Mouse (Mus musculus) limb, embryonic 11.5 days (tissue): Measurements from ENCODE around the gene Ube2f. TPM values are rescaled to one million over a fixed set of nuclear protein-coding genes. Genes with fewer than 3 reads are reported as not detected.

Experiments
- ATAC-seq: fragments of 200-750 bp; cut with Nextera tagmentation; 2 replicates; pipeline ENCODE4 v1.8.0; 2017; ENCODE audit warnings: low read depth; ENCODE audit not compliant: insufficient number of reproducible peaks, low FRiP score, low TSS enrichment
- DNase-seq: peaks from one replicate; pipeline ENCODE4 v3.0.0-alpha.2; 2015; ENCODE audit warnings: low spot score
- H3K27ac ChIP-seq: fragments of 300-500 bp; sonication (generic); replicated peaks from 2 replicates; pipeline ENCODE4 v1.5.1; 2014; ENCODE audit warnings: low read depth, mild to moderate bottlenecking, low read length
- H3K27me3 ChIP-seq: fragments of 300-500 bp; sonication (generic); 2 replicates; pipeline ENCODE4 v1.6.1; 2014; ENCODE audit warnings: mild to moderate bottlenecking, low read length, mixed read lengths; ENCODE audit not compliant: control insufficient read depth, insufficient read depth
- H3K36me3 ChIP-seq: fragments of 300-500 bp; sonication (generic); 2 replicates; pipeline ENCODE4 v1.6.1; 2014; ENCODE audit warnings: mild to moderate bottlenecking, low read length, moderate library complexity, mixed read lengths; ENCODE audit not compliant: control insufficient read depth, insufficient read depth
- H3K4me1 ChIP-seq: fragments of 300-500 bp; sonication (generic); 2 replicates; pipeline ENCODE4 v1.6.1; 2014; ENCODE audit warnings: low read length, mixed read lengths; ENCODE audit not compliant: control insufficient read depth, insufficient read depth
- H3K4me2 ChIP-seq: fragments of 300-500 bp; sonication (generic); 2 replicates; pipeline ENCODE4 v1.6.1; 2014; ENCODE audit warnings: low read depth, mild to moderate bottlenecking, moderate library complexity; ENCODE audit not compliant: severe bottlenecking
- H3K4me3 ChIP-seq: fragments of 300-500 bp; sonication (generic); 2 replicates; pipeline ENCODE4 v1.5.1; 2014; ENCODE audit warnings: low read depth, low read length
- H3K9ac ChIP-seq: fragments of 300-500 bp; sonication (generic); 2 replicates; pipeline ENCODE4 v1.6.1; 2014; ENCODE audit warnings: mild to moderate bottlenecking, low read length
- H3K9me3 ChIP-seq: fragments of 300-500 bp; sonication (generic); 2 replicates; pipeline ENCODE4 v1.6.1; 2016; ENCODE audit warnings: low read length; ENCODE audit not compliant: control insufficient read depth
- WGBS: fragments of 180-500 bp; shearing (Covaris S2); extraction: QIAGEN DNeasy Blood & Tissue Kit; methylation state at CpG from one replicate; pipeline ENCODE4 v1.1.7; 2014; 5-methylcytosine and 5-hydroxymethylcytosine counted together
- polyA plus RNA-seq: library from polyadenylated mRNA; unstranded; fragments of >200 nt; fragmentation: Nextera tagmentation; extraction: Ambion mirVana; gene quantifications from 2 replicates; pipeline ENCODE4 v1.2.1, GENCODE M21; 2014

The Ube2f gene
- polyA plus RNA-seq, 1 experiment from 2014 or later = 84.7 TPM

DNA sequence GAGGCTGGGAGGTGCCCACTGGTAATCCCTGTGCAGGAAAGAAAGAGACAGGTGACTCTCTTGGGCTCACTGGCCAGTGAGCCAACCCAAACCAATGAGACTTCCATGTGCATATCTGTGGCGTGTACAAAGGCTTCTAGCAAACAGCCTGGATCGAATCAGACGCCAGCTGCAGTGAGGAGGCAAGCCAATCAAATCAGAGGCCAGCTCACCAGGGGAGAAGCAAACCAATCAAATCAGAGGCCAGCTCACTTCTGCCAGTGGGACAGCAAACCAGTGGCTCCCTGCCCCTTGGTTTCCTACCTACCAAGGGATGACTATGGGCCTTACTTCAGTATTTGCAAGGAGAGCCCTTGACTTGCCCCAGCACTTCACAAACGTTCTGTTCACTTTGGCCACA lies 23.5 kb upstream of the Ube2f start:
- no peak overlapping the region for H3K4me2 ChIP-seq
- no peak overlapping the region for H3K4me3 ChIP-seq
- H3K27ac ChIP-seq = no peak overlapping the region
- H3K27me3 ChIP-seq = no peaks in the 10 kb centered on the region
- WGBS = 62% methylated on average over 4 of the region's 4 CpGs
- H3K9me3 ChIP-seq = no peaks in the 10 kb centered on the region
- ATAC-seq (no peak), DNase-seq (no peak)
- no peaks in the 10 kb centered on the region for H3K36me3 ChIP-seq
- H3K4me1 ChIP-seq = peaks cover 4% of the 10 kb centered on the region; the same call in 1 of the 2 replicates
- H3K9ac ChIP-seq = no peak overlapping the region

DNA sequence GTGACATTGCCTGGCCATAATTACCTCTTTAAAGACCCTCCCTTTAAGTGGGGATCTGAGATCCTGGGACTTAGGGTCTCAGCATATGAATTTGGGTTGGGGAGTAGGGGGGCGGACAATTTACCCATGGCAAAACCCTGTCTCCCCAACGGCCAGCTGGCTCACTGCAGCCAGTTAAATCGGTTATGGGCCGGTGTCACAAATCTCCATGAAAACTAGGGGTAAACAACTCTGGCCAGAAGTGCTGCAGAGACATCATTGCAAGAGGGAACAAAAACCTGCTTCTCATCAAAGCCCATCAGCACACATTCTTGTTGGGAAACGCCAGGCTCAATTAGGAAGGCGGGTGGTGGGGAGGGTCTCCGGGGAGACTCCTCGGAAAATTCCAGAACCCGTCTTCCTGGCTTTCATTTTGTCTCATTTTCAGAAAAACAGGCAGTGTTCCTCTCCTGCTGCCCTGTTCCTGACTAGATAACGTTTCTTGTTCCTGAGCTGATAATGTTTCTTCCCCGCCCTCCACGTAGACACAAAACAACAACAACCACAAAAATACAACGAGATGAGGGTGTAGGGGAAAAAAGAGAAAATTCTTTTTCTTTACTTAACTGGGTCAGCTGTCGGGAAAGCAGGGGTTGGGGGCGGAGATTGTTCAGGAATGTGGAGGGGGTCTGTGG lies 22.6 kb upstream of the Ube2f start:
- H3K4me1 ChIP-seq = peaks cover 4% of the 10 kb centered on the region; the same call in 1 of the 2 replicates
- no peaks in the 10 kb centered on the region for H3K27me3 ChIP-seq
- H3K36me3 ChIP-seq = no peaks in the 10 kb centered on the region
- no peak overlapping the region for H3K27ac ChIP-seq
- no peak overlapping the region for H3K9ac ChIP-seq
- 44% methylated on average over 15 of the region's 15 CpGs for WGBS
- ATAC-seq = no peak
- no peaks in the 10 kb centered on the region for H3K9me3 ChIP-seq
- H3K4me2 ChIP-seq = no peak overlapping the region
- no peak overlapping the region for H3K4me3 ChIP-seq
- no peak for DNase-seq

DNA sequence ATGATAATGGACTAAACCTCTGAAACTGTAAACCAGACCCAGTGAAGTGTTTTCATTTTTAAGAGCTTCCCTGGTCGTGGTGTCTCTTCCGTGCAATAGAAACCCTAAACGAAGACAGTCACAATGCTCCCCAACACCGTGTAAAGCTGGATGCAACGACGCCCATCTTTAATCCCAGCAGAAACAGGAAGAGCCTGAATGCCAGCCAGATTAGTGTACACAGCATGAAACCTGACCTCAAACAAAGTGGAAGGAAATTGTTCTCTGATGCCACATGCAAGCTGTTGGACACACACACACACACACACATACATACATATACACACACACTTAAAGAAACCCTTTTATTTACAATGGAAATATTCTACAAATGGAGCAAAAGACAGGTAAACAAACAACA lies 19.0 kb upstream of the Ube2f start:
- WGBS = 77% methylated on average over 6 of the region's 6 CpGs
- Histone ChIP-seq H3K27me3 (no peaks in the 10 kb centered on the region), H3K27ac (no peak overlapping the region), H3K9me3 (no peaks in the 10 kb centered on the region), H3K36me3 (no peaks in the 10 kb centered on the region), H3K4me2 (no peak overlapping the region), H3K9ac (no peak overlapping the region), H3K4me3 (no peak overlapping the region), H3K4me1 (peaks cover 4% of the 10 kb centered on the region; the same call in 1 of the 2 replicates)
- no peak for DNase-seq
- no peak for ATAC-seq

DNA sequence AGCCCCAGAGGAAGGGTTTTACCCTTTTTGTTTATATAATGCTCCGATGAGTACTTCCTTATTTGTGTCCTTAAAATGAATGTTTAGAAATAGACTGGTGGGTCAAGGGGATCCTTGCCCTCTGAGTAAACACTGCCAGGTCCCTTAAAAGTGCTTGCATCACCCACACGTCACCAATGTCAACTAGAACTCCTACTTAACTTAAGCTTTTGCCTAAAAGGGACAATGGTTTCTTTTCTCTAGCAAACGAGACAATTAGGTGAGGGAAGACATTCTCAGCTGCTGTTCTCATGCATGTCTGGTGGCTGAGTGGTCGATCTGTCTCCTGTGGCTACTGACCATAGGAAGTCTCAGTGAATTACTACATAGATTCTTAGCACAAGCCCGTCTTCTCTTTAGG lies 18.2 kb upstream of the Ube2f start:
- Histone ChIP-seq H3K4me2 (no peak overlapping the region), H3K4me3 (no peak overlapping the region), H3K9me3 (no peaks in the 10 kb centered on the region), H3K9ac (no peak overlapping the region), H3K27ac (no peak overlapping the region), H3K27me3 (no peaks in the 10 kb centered on the region), H3K36me3 (no peaks in the 10 kb centered on the region), H3K4me1 (peaks cover 4% of the 10 kb centered on the region; the same call in 1 of the 2 replicates)
- DNase-seq = no peak
- 68% methylated on average over 5 of the region's 5 CpGs for whole genome bisulfite sequencing
- no peak for ATAC-seq

DNA sequence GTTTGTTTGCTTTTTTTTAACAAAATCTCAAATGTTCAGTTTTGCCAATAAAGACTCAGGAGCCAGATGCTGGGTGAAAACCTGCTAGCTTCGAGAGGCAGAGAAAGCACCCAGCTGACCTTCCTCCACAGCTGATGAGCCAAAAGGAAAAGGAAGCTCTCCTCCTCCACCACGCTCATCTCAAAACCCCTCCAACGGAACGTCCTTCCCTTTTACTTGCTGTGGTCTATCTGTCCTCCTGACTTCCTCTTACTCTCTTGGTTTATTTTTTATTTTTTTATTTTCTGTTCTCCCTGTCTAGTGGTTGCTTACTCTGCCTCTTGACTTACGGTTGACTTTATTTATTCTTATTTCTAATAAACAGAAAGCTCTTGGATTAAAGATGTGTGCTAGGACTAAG lies 14.7 kb upstream of the Ube2f start:
- WGBS = 77% methylated on average over 5 of the region's 5 CpGs
- ATAC-seq = no peak
- Histone ChIP-seq H3K9me3 (no peaks in the 10 kb centered on the region), H3K4me3 (no peak overlapping the region), H3K36me3 (no peaks in the 10 kb centered on the region), H3K9ac (no peak overlapping the region), H3K4me1 (no peaks in the 10 kb centered on the region), H3K27ac (no peak overlapping the region), H3K4me2 (no peak overlapping the region), H3K27me3 (no peaks in the 10 kb centered on the region)
- no peak for DNase-seq

DNA sequence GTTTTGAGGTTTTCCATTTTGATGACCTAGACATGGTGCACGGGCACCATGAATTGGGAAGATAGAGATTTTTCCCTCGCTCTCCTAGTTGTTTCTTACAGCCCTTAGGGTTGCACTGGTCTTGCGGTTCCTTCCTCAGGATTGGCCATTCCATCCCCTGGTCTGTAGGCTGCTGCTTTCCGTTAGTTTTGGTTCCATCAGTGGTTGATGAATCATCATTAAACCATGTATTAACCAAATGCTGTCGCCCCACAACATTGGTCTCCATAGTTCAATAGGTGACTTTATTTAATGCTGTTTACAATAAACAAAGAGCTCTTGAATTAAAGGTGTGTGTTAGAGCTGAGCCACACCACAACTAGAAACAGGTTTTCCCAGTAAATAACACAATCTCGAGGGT lies 12.4 kb upstream of the Ube2f start:
- no peaks in the 10 kb centered on the region for H3K4me1 ChIP-seq
- WGBS = 77% methylated on average over 6 of the region's 6 CpGs
- no peak for ATAC-seq
- H3K27me3 ChIP-seq = no peaks in the 10 kb centered on the region
- H3K4me3 ChIP-seq = no peak overlapping the region
- no peaks in the 10 kb centered on the region for H3K9me3 ChIP-seq
- H3K4me2 ChIP-seq = no peak overlapping the region
- no peak overlapping the region for H3K9ac ChIP-seq
- H3K27ac ChIP-seq = no peak overlapping the region
- DNase-seq = no peak
- H3K36me3 ChIP-seq = no peaks in the 10 kb centered on the region

DNA sequence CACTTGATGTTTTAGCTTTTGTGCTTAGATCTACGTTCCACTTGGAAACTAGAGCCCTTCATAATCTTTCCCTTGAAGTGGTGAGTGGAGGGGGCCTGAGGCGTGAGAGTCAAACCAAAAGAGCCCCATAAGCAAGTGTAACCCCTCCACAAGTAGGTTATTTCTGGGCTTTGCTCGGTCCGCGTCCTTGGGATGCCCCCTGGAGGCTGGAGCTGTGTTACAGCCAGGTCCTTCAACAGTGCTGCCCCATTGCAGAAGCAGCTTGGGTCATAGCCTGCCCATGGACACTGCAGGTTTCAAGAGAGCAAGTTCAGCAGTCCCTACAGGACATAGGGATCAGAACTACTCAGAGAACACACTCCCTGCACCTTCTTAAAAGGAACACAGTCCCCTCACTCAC lies 11.0 kb upstream of the Ube2f start:
- ATAC-seq = no peak
- Histone ChIP-seq H3K4me1 (no peaks in the 10 kb centered on the region), H3K36me3 (no peaks in the 10 kb centered on the region), H3K4me3 (no peak overlapping the region), H3K27ac (no peak overlapping the region), H3K9me3 (no peaks in the 10 kb centered on the region), H3K9ac (no peak overlapping the region), H3K4me2 (no peak overlapping the region), H3K27me3 (no peaks in the 10 kb centered on the region)
- WGBS = 25% methylated on average over 5 of the region's 5 CpGs
- peak; percentile 53 for DNase-seq

DNA sequence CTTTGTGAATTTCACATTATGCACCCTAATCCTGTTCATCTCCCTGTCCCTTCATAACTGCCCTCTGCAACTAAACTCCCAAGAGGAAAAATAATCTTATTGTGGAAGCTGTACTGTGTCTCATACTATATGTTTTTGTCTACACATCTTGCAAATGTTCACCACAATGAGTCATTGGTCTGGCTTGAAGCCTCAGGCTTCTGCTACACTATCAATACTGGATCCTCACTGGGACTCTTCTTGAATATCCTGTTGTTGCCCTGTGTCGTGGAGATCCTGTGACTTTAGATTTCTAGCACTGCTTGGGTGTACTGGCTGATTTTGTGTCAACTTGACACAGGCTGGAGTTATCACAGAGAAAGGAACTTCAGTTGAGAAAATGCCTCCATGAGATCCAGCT lies 10.3 kb upstream of the Ube2f start:
- no peak for ATAC-seq
- Histone ChIP-seq H3K27me3 (no peaks in the 10 kb centered on the region), H3K36me3 (no peaks in the 10 kb centered on the region), H3K9me3 (no peaks in the 10 kb centered on the region), H3K4me2 (no peak overlapping the region), H3K4me3 (no peak overlapping the region), H3K4me1 (no peaks in the 10 kb centered on the region), H3K27ac (no peak overlapping the region), H3K9ac (no peak overlapping the region)
- WGBS = 81% methylated on average over 1 of the region's 1 CpGs
- DNase-seq = no peak

DNA sequence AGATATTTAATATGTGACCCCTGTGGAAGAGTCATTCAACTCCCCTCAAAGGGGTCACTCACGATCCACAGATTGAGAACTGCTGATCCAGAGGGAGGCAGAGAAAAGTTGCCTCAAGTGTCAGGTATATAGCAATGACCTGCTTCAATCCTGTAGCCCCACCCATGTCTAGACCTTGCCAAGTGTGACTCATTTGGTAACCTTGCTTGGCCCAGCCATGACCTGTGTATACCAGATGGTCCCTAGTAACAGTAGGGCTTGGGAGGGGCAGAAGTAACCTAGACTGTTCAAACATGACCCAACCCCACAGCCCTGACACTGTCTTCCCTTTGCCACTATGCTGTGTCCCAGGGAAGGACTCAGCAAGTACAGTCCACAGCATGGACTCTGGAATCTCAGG lies 9.4 kb upstream of the Ube2f start:
- H3K4me1 ChIP-seq = no peaks in the 10 kb centered on the region
- no peak overlapping the region for H3K4me2 ChIP-seq
- no peak overlapping the region for H3K9ac ChIP-seq
- H3K27ac ChIP-seq = no peak overlapping the region
- H3K9me3 ChIP-seq = no peaks in the 10 kb centered on the region
- WGBS = 87% methylated on average over 1 of the region's 1 CpGs
- H3K36me3 ChIP-seq = no peaks in the 10 kb centered on the region
- no peak overlapping the region for H3K4me3 ChIP-seq
- H3K27me3 ChIP-seq = no peaks in the 10 kb centered on the region
- DNase-seq = no peak
- no peak for ATAC-seq
